Mouse (Mus musculus) heart, adult 18-20 months (tissue): ENCODE measurements around the gene Zfp109. TPM values are rescaled to one million over a fixed set of nuclear protein-coding genes. Genes with fewer than 3 reads are reported as not detected.
A peak's percentile ranks its signal among the peaks of the same experiment; 100 is the strongest.
"Not testable (repeated sequence)": the region's sequence is repeated elsewhere in the genome, so short reads cannot be mapped to it uniquely, and the experiment has no call there.

ENCODE experiments used
- DNase-seq, 2 experiments: peaks; one replicate each; pipeline ENCODE4 v3.0.0; 2021 to 2022; ENCODE audit warnings: mixed read lengths in 1 of 2
- long read RNA-seq, 2 experiments: library from polyadenylated mRNA; stranded (forward); transcript quantifications; one replicate each; pipeline ENCODE4 v2.0.0; 2021
- total RNA-seq, 2 experiments: library from RNA; stranded (reverse); gene quantifications; 2 replicates each; pipeline ENCODE4 v1.2.3; 2021

The Zfp109 gene
- 1 to 10 TPM; 2.0 to 2.2 TPM for total RNA-seq
- long read RNA-seq, experiment 1: 0 reads
- long read RNA-seq, experiment 2: 0 reads

GRCm38 (mm10) chr7:24237040-24237791 is at the start of gene Zfp109:
TSS of gene Zfp109 (minus strand) at chr7:24237560.
- peak; percentile 68 to 75 for DNase-seq

- no peak for DNase-seq
Measured at GRCm38 (mm10) chr7:24286916-24287315, 49.6 kb upstream of the Zfp109 start.

GRCm38 (mm10) chr7:24286090-24286489 is 48.7 kb upstream of the Zfp109 start:
- no peak for DNase-seq

GRCm38 (mm10) chr7:24280858-24281145 is 43.4 kb upstream of the Zfp109 start:
- DNase-seq: no peak

- DNase-seq: no peak
Measured at GRCm38 (mm10) chr7:24280031-24280857, 42.9 kb upstream of the Zfp109 start.

- not testable (repeated sequence) for DNase-seq
Measured at GRCm38 (mm10) chr7:24278771-24279170, 41.4 kb upstream of the Zfp109 start.

GRCm38 (mm10) chr7:24274456-24274855 is 37.1 kb upstream of the Zfp109 start:
- DNase-seq: no peak

- DNase-seq: no peak
Measured at GRCm38 (mm10) chr7:24271191-24271590, 33.8 kb upstream of the Zfp109 start.

GRCm38 (mm10) chr7:24270288-24270672 is 32.9 kb upstream of the Zfp109 start, which contains the start of gene Zfp93:
TSS of gene Zfp93 (plus strand) at chr7:24270420.
- peak; percentile 87 to 89 for DNase-seq

GRCm38 (mm10) chr7:24269667-24270287 is 32.4 kb upstream of the Zfp109 start:
- no peak for DNase-seq

GRCm38 (mm10) chr7:24269256-24269655 is 31.9 kb upstream of the Zfp109 start:
- no peak for DNase-seq

GRCm38 (mm10) chr7:24268176-24269155 is 31.1 kb upstream of the Zfp109 start:
- no peak for DNase-seq

- DNase-seq: no peak
Measured at GRCm38 (mm10) chr7:24260000-24260312, 22.6 kb upstream of the Zfp109 start.

GRCm38 (mm10) chr7:24259306-24259999 is 22.1 kb upstream of the Zfp109 start:
- no peak for DNase-seq

GRCm38 (mm10) chr7:24254633-24255474 is 17.5 kb upstream of the Zfp109 start, which contains the start of gene Zfp108:
TSS of gene Zfp108 (plus strand) at chr7:24254794.
- peak; percentile 93 for DNase-seq

- no peak for DNase-seq
Measured at GRCm38 (mm10) chr7:24253779-24254615, 16.6 kb upstream of the Zfp109 start.

- no peak for DNase-seq
Measured at GRCm38 (mm10) chr7:24211343-24211742, 26.0 kb downstream of the Zfp109 start, which contains the start of gene Zfp111. TSS of gene Zfp111 (minus strand) at chr7:24211443.

GRCm38 (mm10) chr7:24210296-24210695 is 27.1 kb downstream of the Zfp109 start:
- DNase-seq: no peak

- DNase-seq: no peak
Measured at GRCm38 (mm10) chr7:24208282-24208886, 29.0 kb downstream of the Zfp109 start.
